Mouse (Mus musculus): ENCODE results near the gene Tnip3. TPM values are rescaled to one million over a fixed set of nuclear protein-coding genes. Genes with fewer than 3 reads are reported as not detected.

The Tnip3 gene
- polyA plus RNA-seq, 1 experiment from 2014 or later = 0.84 TPM

DNA sequence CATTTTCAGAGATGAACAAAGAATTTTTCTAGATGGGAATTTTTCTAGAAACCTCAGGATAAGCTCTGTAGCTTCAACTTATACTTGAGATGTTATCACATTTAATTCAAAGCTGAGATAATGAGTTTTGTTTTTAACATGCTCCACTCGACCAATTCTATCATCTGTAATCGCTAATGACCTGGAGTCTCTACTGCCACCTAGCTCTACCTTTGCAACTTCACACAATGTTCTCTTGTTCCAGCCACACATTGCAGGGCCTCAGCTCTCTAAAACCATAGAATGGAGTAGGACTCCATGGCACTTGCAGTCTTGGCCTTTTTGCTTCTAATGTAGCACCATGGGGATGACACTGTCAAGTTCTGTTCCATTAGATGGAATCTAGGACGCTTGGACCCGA is 90.5 kb downstream of the Tnip3 start:
- Histone ChIP-seq H3K4me1 (replicated peaks; ENCODE audit: control insufficient read depth, insufficient read depth) (no peaks in the 10 kb centered on the region), H3K4me2 (replicated peaks; ENCODE audit: low read depth) (no peak overlapping the region), H3K4me3 (ENCODE audit: low read depth, low read length) (no peak overlapping the region), H3K9me3 (ENCODE audit: control insufficient read depth, low read length) (no peaks in the 10 kb centered on the region), H3K27ac (replicated peaks) (no peak overlapping the region), H3K36me3 (ENCODE audit: control insufficient read depth, insufficient read depth, low read length) (no peaks in the 10 kb centered on the region), H3K27me3 (ENCODE audit: control insufficient read depth, insufficient read depth, low read length) (no peaks in the 10 kb centered on the region), H3K9ac (ENCODE audit: low read length) (no peak overlapping the region)
- TF ChIP-seq CTCF (IDR thresholded peaks at IDR 0.05; ENCODE audit: low read depth) (peak; percentile 54), EP300 (optimal IDR thresholded peaks at IDR 0.05) (no peak)
- DNase-seq (ENCODE audit: low spot score) (no peak), ATAC-seq (ENCODE audit: low FRiP score, low TSS enrichment) (no peak)
- WGBS = 61% methylated on average over 4 of the region's 4 CpGs

DNA sequence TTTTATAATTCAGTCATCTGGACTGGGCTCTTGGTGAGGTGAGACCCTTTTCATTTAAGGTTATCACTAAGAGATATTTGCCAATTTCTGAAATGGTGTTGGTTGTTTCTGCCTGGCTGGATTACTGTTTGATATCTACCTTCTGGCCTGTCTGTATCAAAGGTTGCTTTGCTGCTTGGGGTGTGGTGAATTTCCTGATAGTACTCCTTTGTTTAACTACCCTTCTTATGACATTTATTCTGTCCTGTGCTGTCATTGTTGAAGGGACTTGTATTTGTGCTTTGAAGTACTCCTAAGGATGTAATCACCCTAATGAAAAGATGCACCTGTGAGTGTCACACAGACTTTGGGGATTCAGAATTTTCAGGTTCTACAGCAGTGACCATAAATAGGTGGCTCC is 96.1 kb downstream of the Tnip3 start:
- no peaks in the 10 kb centered on the region for H3K9me3 ChIP-seq (ENCODE audit: control insufficient read depth, low read length)
- H3K27ac ChIP-seq (replicated peaks) = no peak overlapping the region
- TF ChIP-seq EP300 (optimal IDR thresholded peaks at IDR 0.05) (no peak), CTCF (IDR thresholded peaks at IDR 0.05; ENCODE audit: low read depth) (no peak)
- no peak overlapping the region for H3K9ac ChIP-seq (ENCODE audit: low read length)
- no peaks in the 10 kb centered on the region for H3K4me1 ChIP-seq (replicated peaks; ENCODE audit: control insufficient read depth, insufficient read depth)
- H3K4me3 ChIP-seq (ENCODE audit: low read depth, low read length) = no peak overlapping the region
- ATAC-seq (ENCODE audit: low FRiP score, low TSS enrichment) = no peak
- H3K4me2 ChIP-seq (replicated peaks; ENCODE audit: low read depth) = no peak overlapping the region
- no peaks in the 10 kb centered on the region for H3K27me3 ChIP-seq (ENCODE audit: control insufficient read depth, insufficient read depth, low read length)
- DNase-seq (ENCODE audit: low spot score) = no peak
- no peaks in the 10 kb centered on the region for H3K36me3 ChIP-seq (ENCODE audit: control insufficient read depth, insufficient read depth, low read length)

DNA sequence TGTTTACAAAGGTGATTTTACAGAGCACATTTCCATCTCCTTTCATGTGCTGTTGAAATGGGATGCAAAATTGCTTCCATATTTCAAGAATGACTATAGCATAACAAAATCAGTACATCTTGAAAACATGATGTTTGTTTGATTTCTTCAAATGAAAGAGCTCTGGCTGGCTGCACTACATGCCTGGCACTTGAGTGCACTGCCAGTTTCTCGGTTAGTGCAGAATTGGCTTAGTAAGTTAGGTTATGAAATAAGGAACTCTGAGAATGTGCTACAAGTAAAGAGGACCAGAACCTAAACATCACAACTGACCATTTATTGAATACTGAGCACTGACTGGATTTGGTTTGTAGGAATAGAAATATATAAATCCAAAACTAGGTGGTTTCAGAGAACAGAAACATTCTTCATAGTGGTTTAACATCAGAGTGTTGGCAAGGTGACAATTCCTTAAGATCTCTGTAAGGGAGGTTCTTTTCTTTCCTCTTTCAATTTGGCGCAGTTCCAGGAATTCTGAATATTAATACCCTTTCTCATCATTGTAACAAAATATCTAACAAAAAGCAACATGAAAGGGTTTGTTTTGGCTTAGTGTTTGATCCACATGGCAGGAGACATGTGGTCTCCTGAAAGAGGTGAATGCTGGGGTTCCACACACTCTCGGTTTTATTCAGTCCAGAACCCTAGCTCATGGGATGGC is 98.1 kb downstream of the Tnip3 start:
- 66% methylated on average over 3 of the region's 3 CpGs for WGBS
- ATAC-seq (ENCODE audit: low FRiP score, low TSS enrichment) (no peak), DNase-seq (ENCODE audit: low spot score) (no peak)
- H3K4me2 ChIP-seq (replicated peaks; ENCODE audit: low read depth) = no peak overlapping the region
- no peaks in the 10 kb centered on the region for H3K4me1 ChIP-seq (replicated peaks; ENCODE audit: control insufficient read depth, insufficient read depth)
- no peak for TF ChIP-seq EP300 (optimal IDR thresholded peaks at IDR 0.05)
- TF ChIP-seq CTCF (IDR thresholded peaks at IDR 0.05; ENCODE audit: low read depth) = no peak
- H3K9ac ChIP-seq (ENCODE audit: low read length) = no peak overlapping the region
- H3K36me3 ChIP-seq (ENCODE audit: control insufficient read depth, insufficient read depth, low read length) = no peaks in the 10 kb centered on the region
- H3K27ac ChIP-seq (replicated peaks) = no peak overlapping the region
- no peak overlapping the region for H3K4me3 ChIP-seq (ENCODE audit: low read depth, low read length)
- no peaks in the 10 kb centered on the region for H3K9me3 ChIP-seq (ENCODE audit: control insufficient read depth, low read length)
- H3K27me3 ChIP-seq (ENCODE audit: control insufficient read depth, insufficient read depth, low read length) = no peaks in the 10 kb centered on the region

DNA sequence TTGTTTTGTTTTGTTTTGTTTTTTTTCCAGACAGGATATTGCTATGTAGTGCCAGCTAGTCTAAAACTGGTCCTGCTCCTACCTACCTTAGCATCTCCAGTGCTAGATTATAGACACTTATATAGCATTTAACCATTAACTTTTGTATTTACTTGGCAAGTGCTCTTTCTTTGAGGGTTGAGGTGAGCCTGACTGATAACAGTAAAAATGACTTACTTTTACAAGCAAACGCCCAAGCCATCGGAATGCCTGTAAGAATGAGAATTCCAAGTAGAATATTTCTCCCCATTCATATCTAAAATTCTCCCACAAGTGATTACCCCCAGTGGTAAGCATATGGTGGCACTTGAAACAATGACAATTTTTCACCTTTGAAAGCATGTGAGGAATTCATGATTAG is 105.5 kb downstream of the Tnip3 start:
- Histone ChIP-seq H3K36me3 (ENCODE audit: control insufficient read depth, insufficient read depth, low read length) (no peaks in the 10 kb centered on the region), H3K4me1 (replicated peaks; ENCODE audit: control insufficient read depth, insufficient read depth) (no peaks in the 10 kb centered on the region), H3K27ac (replicated peaks) (no peak overlapping the region), H3K9ac (ENCODE audit: low read length) (no peak overlapping the region), H3K9me3 (ENCODE audit: control insufficient read depth, low read length) (no peaks in the 10 kb centered on the region), H3K4me3 (ENCODE audit: low read depth, low read length) (no peak overlapping the region), H3K27me3 (ENCODE audit: control insufficient read depth, insufficient read depth, low read length) (no peaks in the 10 kb centered on the region), H3K4me2 (replicated peaks; ENCODE audit: low read depth) (no peak overlapping the region)
- 51% methylated on average over 2 of the region's 2 CpGs for WGBS
- no peak for ATAC-seq (ENCODE audit: low FRiP score, low TSS enrichment)
- no peak for DNase-seq (ENCODE audit: low spot score)
- TF ChIP-seq EP300 (optimal IDR thresholded peaks at IDR 0.05) (no peak), CTCF (IDR thresholded peaks at IDR 0.05; ENCODE audit: low read depth) (no peak)

DNA sequence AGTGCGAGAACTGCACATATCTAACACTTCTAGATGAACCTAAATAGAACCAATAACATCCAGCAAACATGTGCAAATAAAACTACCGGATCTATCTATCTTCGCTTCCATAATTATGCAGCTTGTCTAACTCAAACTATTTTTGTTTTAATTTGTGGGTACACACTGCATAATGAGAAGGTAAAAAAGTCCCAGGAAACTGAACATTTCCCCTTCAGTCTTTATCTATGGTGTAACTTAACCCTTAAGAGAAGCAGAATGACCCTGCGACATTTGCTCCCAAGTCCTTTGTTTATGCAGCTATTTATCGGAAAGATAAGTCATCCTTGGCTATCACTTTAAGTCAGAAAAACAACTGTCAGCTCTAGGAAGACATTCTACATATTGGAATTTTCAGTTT is 107.1 kb downstream of the Tnip3 start:
- Histone ChIP-seq H3K4me2 (replicated peaks; ENCODE audit: low read depth) (no peak overlapping the region), H3K4me1 (replicated peaks; ENCODE audit: control insufficient read depth, insufficient read depth) (no peaks in the 10 kb centered on the region), H3K36me3 (ENCODE audit: control insufficient read depth, insufficient read depth, low read length) (no peaks in the 10 kb centered on the region), H3K27ac (replicated peaks) (no peak overlapping the region), H3K9me3 (ENCODE audit: control insufficient read depth, low read length) (no peaks in the 10 kb centered on the region), H3K9ac (ENCODE audit: low read length) (no peak overlapping the region), H3K4me3 (ENCODE audit: low read depth, low read length) (no peak overlapping the region), H3K27me3 (ENCODE audit: control insufficient read depth, insufficient read depth, low read length) (no peaks in the 10 kb centered on the region)
- ATAC-seq (ENCODE audit: low FRiP score, low TSS enrichment) (no peak), DNase-seq (ENCODE audit: low spot score) (no peak)
- TF ChIP-seq CTCF (IDR thresholded peaks at IDR 0.05; ENCODE audit: low read depth) (no peak), EP300 (optimal IDR thresholded peaks at IDR 0.05) (no peak)
- WGBS = 57% methylated on average over 5 of the region's 5 CpGs

DNA sequence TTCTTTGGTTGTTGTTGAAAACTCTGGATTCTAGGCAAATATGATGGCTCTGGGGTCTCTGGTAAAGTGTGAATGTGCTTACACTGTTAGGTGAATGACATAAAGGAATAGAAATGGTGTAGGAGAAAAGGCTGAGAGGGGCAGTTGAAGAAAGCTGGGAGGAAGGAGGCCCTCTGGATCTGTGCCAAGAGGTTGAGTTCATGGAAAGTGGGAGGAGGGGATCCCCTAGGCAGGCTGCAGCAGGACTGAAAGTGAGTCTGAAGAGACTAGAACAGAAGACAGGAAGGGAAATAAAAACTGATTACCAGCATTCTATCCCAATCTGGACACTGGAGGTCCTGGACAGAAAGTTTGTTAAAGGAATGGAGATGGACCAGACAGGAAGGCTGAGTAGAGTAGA is 117.3 kb downstream of the Tnip3 start:
- DNase-seq (ENCODE audit: low spot score) = no peak
- TF ChIP-seq CTCF (IDR thresholded peaks at IDR 0.05; ENCODE audit: low read depth) = no peak
- no peak for TF ChIP-seq EP300 (optimal IDR thresholded peaks at IDR 0.05)

More for the DNA sequence above, 117.3 kb downstream of the Tnip3 start:
- Histone ChIP-seq H3K4me1 (replicated peaks; ENCODE audit: control insufficient read depth, insufficient read depth) (no peaks in the 10 kb centered on the region), H3K27ac (replicated peaks) (no peak overlapping the region), H3K4me2 (replicated peaks; ENCODE audit: low read depth) (no peak overlapping the region), H3K9ac (ENCODE audit: low read length) (no peak overlapping the region), H3K4me3 (ENCODE audit: low read depth, low read length) (no peak overlapping the region), H3K27me3 (ENCODE audit: control insufficient read depth, insufficient read depth, low read length) (no peaks in the 10 kb centered on the region), H3K36me3 (ENCODE audit: control insufficient read depth, insufficient read depth, low read length) (no peaks in the 10 kb centered on the region), H3K9me3 (ENCODE audit: control insufficient read depth, low read length) (0 out of 2 replicates have a peak, but pooled peaks cover 4% of the 10 kb centered on the region)
- no peak for ATAC-seq (ENCODE audit: low FRiP score, low TSS enrichment)

Data from stomach, postnatal 0 days (tissue).